Mouse (Mus musculus): Measurements from ENCODE around the gene Jph2. TPM values are rescaled to one million over a fixed set of nuclear protein-coding genes. Genes with fewer than 3 reads are reported as not detected.

Gene Jph2
- total RNA-seq, 2 experiments from 2014 or later: 350 to 362 TPM

DNA sequence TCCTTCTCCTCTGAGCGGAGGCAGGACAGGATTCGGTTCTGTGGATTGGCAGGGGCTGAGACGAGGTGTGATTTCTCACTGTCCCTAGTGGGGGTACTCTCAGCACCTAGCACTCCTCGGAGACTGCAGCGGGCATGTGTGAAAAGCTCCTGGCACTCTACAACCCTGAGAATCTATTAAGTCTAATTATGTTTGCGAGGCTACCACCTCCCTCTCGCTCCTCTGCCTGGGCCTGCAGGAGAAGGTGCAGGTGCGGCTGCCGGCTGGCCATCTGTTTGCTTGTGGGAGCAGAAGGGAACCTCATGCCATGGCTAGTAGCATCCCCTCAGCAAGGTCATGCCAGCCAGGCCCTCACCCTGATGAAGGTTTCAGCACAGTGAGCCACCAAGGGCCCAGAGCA is 94.8 kb downstream of the Jph2 start:
- no peak for DNase-seq

- DNase-seq: no peak
These were observed 96.2 kb downstream of the Jph2 start for GRCm38 (mm10) chr2:163301641-163302040.

DNA sequence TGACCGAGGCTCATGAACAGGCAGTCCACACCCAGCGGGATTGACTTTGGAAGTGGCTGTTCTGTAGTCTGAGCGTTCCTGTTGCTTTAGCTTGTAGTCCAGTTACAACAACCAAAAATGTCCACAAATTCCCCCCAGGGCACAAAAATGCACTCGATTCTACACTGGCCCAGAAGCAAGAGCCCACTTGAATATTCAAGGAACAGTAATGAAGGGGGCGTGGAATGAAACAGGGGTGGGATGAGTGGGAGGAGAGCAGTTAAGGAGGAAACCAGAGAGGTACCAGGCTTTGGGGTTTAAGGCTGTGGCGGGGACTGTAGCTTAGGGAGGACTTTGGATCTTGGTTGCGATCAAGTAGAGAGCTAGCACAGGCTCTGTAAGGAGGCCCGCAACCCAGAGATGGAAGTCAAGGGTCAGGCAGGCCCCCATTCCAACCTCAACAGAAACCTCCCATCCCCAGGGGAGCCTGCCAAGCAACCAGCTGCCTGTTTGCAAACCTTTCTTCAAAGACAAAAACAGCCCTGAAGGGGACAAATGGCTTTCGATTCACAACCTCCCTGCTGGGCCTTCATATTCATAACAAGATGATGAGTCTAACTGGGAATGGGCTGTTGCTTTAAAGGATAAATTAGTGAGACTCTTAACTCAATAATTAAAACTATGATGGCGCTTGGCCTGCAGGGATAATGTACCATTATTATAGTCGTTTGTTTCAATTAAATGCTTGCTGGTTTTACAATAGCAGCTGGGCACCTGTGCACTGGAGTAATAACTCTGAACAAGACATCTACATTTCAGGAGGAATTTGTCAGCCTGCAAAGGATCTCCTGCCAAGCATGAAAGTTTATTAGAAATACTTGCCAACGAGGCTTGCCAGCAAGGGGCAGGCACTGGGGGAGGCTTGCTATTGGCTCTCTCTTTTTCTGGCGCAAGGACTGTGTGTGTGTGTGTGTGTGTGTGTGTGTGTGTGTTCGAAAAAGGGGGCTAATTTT is 97.4 kb downstream of the Jph2 start:
- DNase-seq: no peak

DNA sequence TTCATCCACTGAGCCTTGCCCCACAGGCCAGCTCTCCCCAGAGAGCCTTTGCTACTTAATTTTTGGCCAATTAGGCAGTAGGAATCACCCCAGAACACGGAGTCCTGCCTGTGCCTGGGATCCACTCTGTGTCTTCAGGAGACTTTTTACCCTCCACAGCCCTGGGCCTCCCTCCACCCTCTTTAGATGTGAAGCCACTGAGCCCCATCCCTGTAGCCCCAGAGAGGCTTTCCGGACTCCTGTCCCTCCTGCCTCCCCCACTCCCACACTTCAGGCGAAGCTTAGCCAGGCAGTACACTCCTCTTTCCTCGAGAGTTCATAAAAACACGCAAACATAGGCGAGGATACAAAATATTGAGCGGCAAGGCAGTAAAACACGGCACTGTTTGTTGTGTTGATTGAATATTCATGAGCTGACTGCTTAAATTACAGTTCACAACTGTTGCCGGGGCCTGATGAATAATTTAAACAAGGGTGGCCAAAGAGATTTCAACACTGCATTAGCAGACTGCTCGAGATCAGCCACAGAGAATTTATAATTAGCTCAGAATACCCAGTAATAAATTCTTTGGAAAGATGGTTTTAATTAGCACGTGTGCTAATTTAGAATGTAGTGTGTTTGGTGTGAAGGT is 100.7 kb downstream of the Jph2 start:
- DNase-seq: no peak

DNA sequence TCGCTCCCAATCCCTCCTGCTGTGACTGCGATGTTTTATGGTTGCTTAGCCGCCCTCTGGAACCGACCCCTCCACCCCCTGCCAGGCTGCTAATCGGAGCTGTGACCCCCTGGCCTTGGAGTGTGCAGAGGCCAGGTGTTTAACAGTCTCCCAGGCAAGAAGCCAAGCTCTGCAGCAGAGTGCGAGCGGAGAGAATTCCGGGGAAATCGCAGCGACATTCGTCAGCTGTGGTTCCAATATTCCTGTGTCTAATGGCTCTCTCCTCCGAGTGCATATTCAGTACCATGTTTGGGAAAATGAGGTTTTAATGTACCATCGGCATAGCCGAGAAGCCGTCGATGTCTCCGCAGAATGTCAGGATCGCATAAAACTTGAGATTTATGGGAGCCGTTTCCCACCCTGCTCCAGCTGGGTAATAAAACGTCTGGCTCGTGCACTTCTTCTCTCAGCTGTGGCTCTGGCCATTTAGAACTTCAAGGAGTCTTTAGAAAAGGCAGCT is 108.9 kb downstream of the Jph2 start:
- DNase-seq: peak; percentile 42

Other genes with a start within 250 kb of the Jph2 start
- 1 to 10 TPM in 1 of 2 experiments, under 1 TPM in 1; 0.42 to 1.6 TPM for gene Tox2, start 194.9 kb downstream of the Jph2 start, total RNA-seq (2021)
- gene Oser1, start 26.7 kb upstream of the Jph2 start, total RNA-seq (2021): 10 to 100 TPM; 23.6 to 26.5 TPM
- gene Gdap1l1, start 40.5 kb upstream of the Jph2 start, total RNA-seq (2021): under 1 TPM; 0.14 to 0.34 TPM
- gene Fitm2, start 74.6 kb upstream of the Jph2 start, total RNA-seq (2021): 10 to 100 TPM; 32.0 to 35.5 TPM
- not detected for gene R3hdml, start 94.3 kb upstream of the Jph2 start, total RNA-seq (2021)
- gene Hnf4a, start 108.8 kb upstream of the Jph2 start, total RNA-seq (2021): under 1 TPM in 1 of 2 experiments, not detected in 1; 0.23 TPM
- gene Ttpal, start 204.3 kb upstream of the Jph2 start, total RNA-seq (2021): 10 to 100 TPM in 1 of 2 experiments, 1 to 10 TPM in 1; 7.6 to 13.8 TPM
- 100 to 1,000 TPM; 141 to 145 TPM for gene Serinc3, start 247.1 kb upstream of the Jph2 start, total RNA-seq (2021)

Measured in gastrocnemius, postnatal 10 days (tissue).